Mouse (Mus musculus) heart, adult 8-10 months (tissue): ENCODE data around the gene Ang2. TPM values are rescaled to one million over a fixed set of nuclear protein-coding genes. Genes with fewer than 3 reads are reported as not detected.
"Not testable (repeated sequence)": the region's sequence is repeated elsewhere in the genome, so short reads cannot be mapped to it uniquely, and the experiment has no call there.

Experiments used
- DNase-seq: peaks from one replicate; pipeline ENCODE4 v3.0.0; 2022; ENCODE audit warnings: low spot score
- total RNA-seq, 4 experiments: library from RNA; stranded (reverse); gene quantifications; 2 replicates each; pipeline ENCODE4 v1.2.4; 2022

Gene Ang2
- total RNA-seq, result not detected

- DNase-seq, result no peak
These were observed at the start of gene Ang2 for GRCm38 (mm10) chr14:51199098-51200023. Gene Ang2, minus strand, starts transcription at chr14:51199148.

GRCm38 (mm10) chr14:51247736-51248135, 48.8 kb upstream of the Ang2 start:
- no peak for DNase-seq

DNA sequence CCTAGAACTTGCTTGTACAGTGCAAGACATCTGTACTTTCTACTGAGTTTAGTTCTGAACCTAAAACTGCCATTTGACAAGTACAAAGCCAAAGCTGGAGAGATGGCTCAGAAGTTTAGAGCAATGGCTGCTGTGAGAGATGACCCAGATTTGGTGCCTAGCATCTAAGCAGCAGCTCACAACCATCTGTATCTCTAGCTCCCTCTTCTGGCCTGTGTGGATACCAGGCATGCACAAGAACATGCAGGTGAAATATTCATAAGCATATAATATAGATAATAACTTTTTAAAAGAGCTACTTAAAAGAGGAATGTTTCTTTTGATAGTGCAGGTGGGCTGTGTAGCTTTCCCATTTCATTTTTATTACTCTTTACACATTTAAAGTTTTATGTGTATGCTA, 42.0 kb upstream of the Ang2 start:
- DNase-seq, result peak; percentile 71

- DNase-seq, result not testable (repeated sequence)
These were observed 38.5 kb upstream of the Ang2 start for GRCm38 (mm10) chr14:51237488-51237887.

GRCm38 (mm10) chr14:51229657-51230056, 30.7 kb upstream of the Ang2 start:
- not testable (repeated sequence) for DNase-seq

DNA sequence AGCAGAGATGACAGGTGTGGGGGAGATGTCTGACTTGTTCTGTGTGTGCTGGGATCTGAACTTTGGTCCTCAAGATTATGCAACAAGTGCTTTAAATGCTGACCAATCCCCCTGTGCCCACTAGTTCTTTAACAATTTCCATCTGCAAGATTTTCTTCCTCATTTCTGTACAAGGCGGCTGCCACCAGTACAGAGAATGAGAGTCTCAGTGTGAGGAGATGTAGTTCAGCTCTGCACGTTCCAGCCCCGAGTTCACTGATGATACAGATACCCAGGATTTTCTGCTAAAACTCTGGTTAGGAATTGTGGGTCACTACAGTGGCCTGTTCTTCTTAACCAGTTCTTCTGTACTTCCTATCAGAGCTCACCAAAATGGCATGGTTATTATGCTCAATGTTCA, 21.1 kb upstream of the Ang2 start:
- not testable (repeated sequence) for DNase-seq

- DNase-seq, result no peak
These were observed 4.2 kb upstream of the Ang2 start, which contains the start of gene Ear14 for GRCm38 (mm10) chr14:51203115-51203514. Gene Ear14, plus strand, starts transcription at chr14:51203391.

- no peak for DNase-seq
These were observed 1.5 kb upstream of the Ang2 start for GRCm38 (mm10) chr14:51200466-51200865.

GRCm38 (mm10) chr14:51200054-51200453, 1.1 kb upstream of the Ang2 start:
- DNase-seq, result no peak

GRCm38 (mm10) chr14:51195681-51196080, 3.3 kb downstream of the Ang2 start:
- DNase-seq, result peak; percentile 78

- not testable (repeated sequence) for DNase-seq
These were observed 17.9 kb downstream of the Ang2 start for GRCm38 (mm10) chr14:51181051-51181450.

GRCm38 (mm10) chr14:51173843-51174242, 25.1 kb downstream of the Ang2 start:
- DNase-seq, result no peak

GRCm38 (mm10) chr14:51172947-51173346, 26.0 kb downstream of the Ang2 start:
- not testable (repeated sequence) for DNase-seq

- DNase-seq, result not testable (repeated sequence)
These were observed 26.7 kb downstream of the Ang2 start for GRCm38 (mm10) chr14:51172095-51172865.

GRCm38 (mm10) chr14:51166068-51166467, 32.9 kb downstream of the Ang2 start:
- no peak for DNase-seq

DNA sequence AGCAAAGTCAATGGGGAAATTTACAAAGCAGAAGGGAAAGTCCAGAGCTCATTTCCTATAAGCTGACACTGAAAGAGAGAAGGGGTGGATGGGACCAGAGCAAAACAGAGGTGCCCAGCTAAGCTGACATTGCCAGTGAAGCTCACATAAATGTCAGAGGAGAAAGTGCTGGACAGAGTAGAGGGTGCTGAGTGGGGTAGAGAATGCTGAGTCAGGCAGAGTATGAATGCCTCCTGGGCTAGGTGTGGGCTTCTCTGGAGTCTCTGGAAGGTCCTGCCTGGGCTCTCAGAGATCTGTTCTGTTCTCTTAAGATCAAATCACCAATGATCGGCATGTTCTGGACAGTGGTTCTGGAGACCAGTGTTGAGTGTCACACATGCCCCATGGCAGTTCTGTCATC, 33.5 kb downstream of the Ang2 start:
- no peak for DNase-seq

- not testable (repeated sequence) for DNase-seq
These were observed 35.6 kb downstream of the Ang2 start for GRCm38 (mm10) chr14:51163323-51163722.

- DNase-seq, result not testable (repeated sequence)
These were observed 37.0 kb downstream of the Ang2 start, which contains the start of gene Rnase2b for GRCm38 (mm10) chr14:51161976-51162375. Gene Rnase2b, plus strand, starts transcription at chr14:51162260.

DNA sequence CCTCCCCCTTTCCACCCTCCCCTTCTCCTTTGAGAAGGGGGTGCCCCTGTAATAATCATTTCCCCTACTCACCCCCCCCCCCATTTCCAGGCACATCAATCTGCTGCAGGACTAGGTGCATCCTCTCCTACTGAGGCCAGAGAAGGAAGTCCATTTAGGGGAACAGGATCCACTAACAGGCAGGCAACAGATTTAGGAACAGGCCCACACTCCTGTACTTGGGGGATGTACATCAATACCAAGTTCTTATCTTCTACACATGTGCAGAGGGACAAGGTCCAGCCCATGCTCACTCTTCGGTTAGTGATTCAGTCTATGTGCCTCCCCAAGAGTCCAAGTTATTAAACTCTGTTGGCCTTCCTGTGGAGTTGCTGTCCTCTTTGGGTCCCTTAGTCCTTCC, 41.9 kb downstream of the Ang2 start:
- no peak for DNase-seq

- no peak for DNase-seq
These were observed 42.2 kb downstream of the Ang2 start for GRCm38 (mm10) chr14:51156736-51157068.

- no peak for DNase-seq
These were observed 42.8 kb downstream of the Ang2 start for GRCm38 (mm10) chr14:51156056-51156735.
